Mouse (Mus musculus): ENCODE data around the gene Acbd4. TPM values are rescaled to one million over a fixed set of nuclear protein-coding genes. Genes with fewer than 3 reads are reported as not detected.

Acbd4 gene
- total and polyA plus RNA-seq, 2 experiments from 2014 or later, result 27.1 to 28.5 TPM

DNA sequence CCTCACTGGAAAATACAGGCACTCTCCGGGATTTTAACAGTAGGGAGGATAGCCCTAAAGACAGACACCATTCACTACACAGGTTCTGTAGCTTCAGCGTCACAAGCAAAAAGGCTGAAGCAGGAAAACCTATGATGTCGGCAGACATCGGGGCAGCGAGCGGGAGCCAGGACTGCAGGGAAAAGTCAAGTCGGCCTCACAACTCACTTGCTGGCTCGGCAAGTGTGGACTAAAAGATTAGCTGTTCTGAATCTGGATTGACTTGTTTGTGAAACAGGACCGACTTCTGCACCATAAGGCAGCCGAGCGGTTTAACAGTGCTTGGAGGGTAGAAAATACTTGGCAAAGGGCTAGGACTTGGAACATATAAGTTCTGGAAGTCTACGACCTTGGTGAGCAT is 11.5 kb downstream of the Acbd4 start:
- H3K27ac ChIP-seq (ENCODE audit: low read depth, low read length), result no peak overlapping the region
- ATAC-seq (no peak), DNase-seq (no peak)
- no peak for TF ChIP-seq CTCF (IDR thresholded peaks at IDR 0.05; ENCODE audit: low read depth)
- no peak overlapping the region for H3K4me2 ChIP-seq (ENCODE audit: low read depth)
- WGBS, result 33% methylated on average over 12 of the region's 12 CpGs
- H3K27me3 ChIP-seq (ENCODE audit: insufficient read depth, low read length), result peaks cover 13% of the 10 kb centered on the region
- H3K9ac ChIP-seq, result no peak overlapping the region
- H3K36me3 ChIP-seq (ENCODE audit: insufficient read depth), result no peaks in the 10 kb centered on the region
- H3K4me1 ChIP-seq (ENCODE audit: insufficient read depth), result peaks cover 17% of the 10 kb centered on the region; the same call in 1 of the 2 replicates
- H3K4me3 ChIP-seq (ENCODE audit: low read depth, low read length), result no peak overlapping the region
- no peaks in the 10 kb centered on the region for H3K9me3 ChIP-seq (ENCODE audit: low read length)

DNA sequence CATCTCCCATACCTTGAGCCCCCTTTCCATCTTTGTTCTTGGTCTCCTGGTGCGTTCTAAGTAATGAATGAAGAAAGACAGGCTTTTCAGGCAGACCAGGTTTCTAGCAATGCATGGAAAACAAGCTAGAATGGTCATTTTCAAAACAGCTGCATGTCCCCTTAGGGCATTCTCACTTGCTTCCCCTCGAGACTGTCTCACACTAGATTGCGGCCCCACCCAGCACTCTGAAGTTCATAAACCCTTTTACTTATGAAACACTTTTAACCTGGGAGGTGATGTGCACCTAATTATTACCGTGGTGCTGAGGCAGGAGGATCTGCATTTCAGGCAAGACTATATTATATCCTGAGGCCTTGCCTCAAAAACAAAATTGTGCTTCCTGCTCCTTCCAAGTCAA is 12.3 kb downstream of the Acbd4 start:
- no peaks in the 10 kb centered on the region for H3K36me3 ChIP-seq (ENCODE audit: insufficient read depth)
- 71% methylated on average over 4 of the region's 4 CpGs for WGBS
- no peak overlapping the region for H3K4me2 ChIP-seq (ENCODE audit: low read depth)
- no peak overlapping the region for H3K27ac ChIP-seq (ENCODE audit: low read depth, low read length)
- H3K4me1 ChIP-seq (ENCODE audit: insufficient read depth), result peaks cover 24% of the 10 kb centered on the region
- no peak for TF ChIP-seq CTCF (IDR thresholded peaks at IDR 0.05; ENCODE audit: low read depth)
- ATAC-seq (no peak), DNase-seq (no peak)
- no peak overlapping the region for H3K9ac ChIP-seq
- H3K4me3 ChIP-seq (ENCODE audit: low read depth, low read length), result no peak overlapping the region
- H3K9me3 ChIP-seq (ENCODE audit: low read length), result no peaks in the 10 kb centered on the region
- H3K27me3 ChIP-seq (ENCODE audit: insufficient read depth, low read length), result peaks cover 13% of the 10 kb centered on the region

DNA sequence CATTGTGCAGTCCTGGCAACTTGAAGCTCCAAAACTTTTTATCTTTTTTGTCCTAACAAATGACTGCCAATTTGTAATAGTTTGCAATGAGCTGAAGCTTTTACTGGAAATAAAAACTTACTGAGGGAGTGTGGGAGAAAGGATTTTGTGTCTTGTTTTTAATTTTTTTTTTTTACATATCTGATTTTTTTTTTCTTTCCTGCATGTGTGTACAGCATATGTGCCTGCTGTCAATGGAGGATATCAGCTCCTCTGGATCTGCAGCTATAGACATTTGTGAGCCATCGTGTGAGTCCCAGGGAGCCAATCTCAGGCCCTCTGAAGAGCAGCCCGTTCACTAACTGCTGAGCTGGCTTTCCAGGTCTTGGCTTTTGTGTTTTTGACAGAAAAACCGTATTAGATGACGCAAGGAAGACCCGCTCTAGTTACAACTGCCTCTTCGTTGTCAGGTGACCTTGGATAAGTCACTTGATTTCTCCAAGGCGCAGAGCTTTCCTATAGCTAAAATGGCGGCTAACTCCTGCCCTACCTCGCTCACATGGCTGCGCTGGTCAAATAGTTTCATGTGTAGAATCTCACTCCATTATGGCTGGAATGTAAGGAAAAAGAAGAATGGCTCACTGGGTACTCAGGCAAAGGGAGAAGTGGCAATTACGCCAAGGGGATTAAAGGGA is 12.9 kb downstream of the Acbd4 start:
- ATAC-seq (no peak), DNase-seq (no peak)
- WGBS, result 79% methylated on average over 11 of the region's 11 CpGs
- TF ChIP-seq CTCF (IDR thresholded peaks at IDR 0.05; ENCODE audit: low read depth), result no peak
- H3K9me3 ChIP-seq (ENCODE audit: low read length), result no peaks in the 10 kb centered on the region
- H3K4me1 ChIP-seq (ENCODE audit: insufficient read depth), result peaks cover 24% of the 10 kb centered on the region
- H3K9ac ChIP-seq, result peak overlapping the region; percentile 69
- H3K36me3 ChIP-seq (ENCODE audit: insufficient read depth), result no peaks in the 10 kb centered on the region
- H3K4me2 ChIP-seq (ENCODE audit: low read depth), result peak overlapping the region; percentile 48
- H3K27me3 ChIP-seq (ENCODE audit: insufficient read depth, low read length), result peaks cover 13% of the 10 kb centered on the region
- peak overlapping the region; percentile 47 for H3K4me3 ChIP-seq (ENCODE audit: low read depth, low read length)
- H3K27ac ChIP-seq (ENCODE audit: low read depth, low read length), result peak overlapping the region; percentile 93

DNA sequence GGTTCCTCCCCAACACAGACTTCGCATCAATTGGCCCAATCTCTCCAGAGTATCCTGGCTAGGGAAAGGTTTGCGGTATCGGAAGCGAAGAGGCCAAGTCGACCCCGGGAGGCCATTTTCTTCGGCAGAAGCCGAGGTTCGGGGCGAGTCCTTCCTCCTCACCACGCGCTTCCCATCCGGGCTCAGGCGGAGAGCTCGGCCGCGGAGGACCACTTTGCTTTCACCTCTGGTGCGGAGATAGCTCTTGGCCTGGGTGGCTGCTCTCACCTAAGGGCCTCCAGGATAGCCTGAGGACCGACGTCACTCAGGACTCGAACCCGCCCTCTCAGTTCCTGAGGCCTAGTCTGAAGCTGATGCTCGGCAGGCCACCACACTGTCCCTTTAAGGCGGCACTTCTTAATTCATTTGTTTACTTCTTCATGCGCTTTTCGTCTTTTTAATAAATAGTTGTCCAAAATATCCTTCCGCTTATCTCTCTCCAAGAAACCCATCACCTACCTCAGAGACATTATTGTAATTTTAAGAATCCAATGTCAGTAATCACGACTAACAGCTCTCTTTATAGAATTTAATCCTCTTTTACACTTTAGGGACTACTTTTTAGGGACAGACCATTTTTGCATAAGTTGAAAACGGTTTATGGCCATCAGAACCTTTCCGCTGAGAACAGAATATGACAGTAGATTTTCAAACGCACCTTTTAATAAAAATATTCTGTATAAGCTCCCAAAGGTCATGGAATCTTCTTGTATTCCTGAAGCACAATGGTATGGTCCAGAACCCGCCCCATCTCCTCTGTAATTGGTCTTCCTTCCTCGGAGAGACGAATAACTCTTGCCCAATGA is 13.9 kb downstream of the Acbd4 start:
- peaks cover 24% of the 10 kb centered on the region for H3K4me1 ChIP-seq (ENCODE audit: insufficient read depth)
- H3K27ac ChIP-seq (ENCODE audit: low read depth, low read length), result peak overlapping the region; percentile 93
- H3K9ac ChIP-seq, result peak overlapping the region; percentile 69
- 1% methylated on average over 34 of the region's 34 CpGs for WGBS
- DNase-seq, result peak; percentile 90
- H3K4me3 ChIP-seq (ENCODE audit: low read depth, low read length), result peak overlapping the region; percentile 47
- H3K9me3 ChIP-seq (ENCODE audit: low read length), result no peaks in the 10 kb centered on the region
- no peak for TF ChIP-seq CTCF (IDR thresholded peaks at IDR 0.05; ENCODE audit: low read depth)
- no peaks in the 10 kb centered on the region for H3K36me3 ChIP-seq (ENCODE audit: insufficient read depth)
- peaks cover 13% of the 10 kb centered on the region for H3K27me3 ChIP-seq (ENCODE audit: insufficient read depth, low read length)
- peak overlapping the region; percentile 48 for H3K4me2 ChIP-seq (ENCODE audit: low read depth)
- peak; percentile 70 for ATAC-seq

DNA sequence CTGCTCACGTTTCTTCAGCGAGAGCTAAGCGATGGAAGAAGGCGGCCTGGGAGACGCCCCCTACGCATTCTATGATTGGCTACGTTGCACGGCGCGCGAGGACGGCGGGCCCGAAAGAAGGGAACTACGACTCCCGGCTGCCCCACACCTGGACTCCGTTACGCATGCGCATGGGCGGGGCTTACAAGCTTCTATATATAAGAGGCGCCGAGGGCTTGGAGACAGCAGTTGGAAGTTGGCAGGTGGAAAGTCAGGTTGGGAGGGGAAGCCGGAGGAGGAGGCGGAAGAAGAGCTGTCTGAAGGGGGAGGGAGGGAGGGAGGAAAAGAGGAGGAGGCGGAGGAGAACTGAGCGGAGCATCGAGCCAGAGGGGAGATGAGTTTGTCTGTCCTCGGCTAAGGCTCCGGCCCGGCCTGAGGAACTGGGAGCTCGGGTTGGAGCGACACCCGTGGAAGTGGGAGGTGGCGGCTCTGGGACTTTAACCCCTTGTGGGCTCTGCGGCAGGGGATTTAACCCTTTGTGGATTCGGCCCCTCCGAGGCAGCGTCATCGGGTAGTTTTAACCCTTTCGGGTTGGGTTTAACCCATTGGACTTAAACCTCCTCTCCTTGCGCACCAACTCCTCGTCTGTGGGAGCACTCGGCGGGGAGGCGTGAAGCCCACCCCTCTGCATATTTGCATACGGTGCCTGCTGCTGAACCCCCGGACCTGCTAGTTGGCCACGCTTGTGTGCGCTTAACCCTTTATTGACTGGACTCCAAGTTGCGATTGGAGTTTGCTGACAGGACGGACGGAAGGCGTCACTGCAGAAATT is 14.7 kb downstream of the Acbd4 start, which contains the start of gene Hexim1:
Gene Hexim1 (plus strand): TSS at position 224 of the 811 bp plus-strand sequence.
- H3K4me1 ChIP-seq (ENCODE audit: insufficient read depth), result peaks cover 24% of the 10 kb centered on the region

DNA sequence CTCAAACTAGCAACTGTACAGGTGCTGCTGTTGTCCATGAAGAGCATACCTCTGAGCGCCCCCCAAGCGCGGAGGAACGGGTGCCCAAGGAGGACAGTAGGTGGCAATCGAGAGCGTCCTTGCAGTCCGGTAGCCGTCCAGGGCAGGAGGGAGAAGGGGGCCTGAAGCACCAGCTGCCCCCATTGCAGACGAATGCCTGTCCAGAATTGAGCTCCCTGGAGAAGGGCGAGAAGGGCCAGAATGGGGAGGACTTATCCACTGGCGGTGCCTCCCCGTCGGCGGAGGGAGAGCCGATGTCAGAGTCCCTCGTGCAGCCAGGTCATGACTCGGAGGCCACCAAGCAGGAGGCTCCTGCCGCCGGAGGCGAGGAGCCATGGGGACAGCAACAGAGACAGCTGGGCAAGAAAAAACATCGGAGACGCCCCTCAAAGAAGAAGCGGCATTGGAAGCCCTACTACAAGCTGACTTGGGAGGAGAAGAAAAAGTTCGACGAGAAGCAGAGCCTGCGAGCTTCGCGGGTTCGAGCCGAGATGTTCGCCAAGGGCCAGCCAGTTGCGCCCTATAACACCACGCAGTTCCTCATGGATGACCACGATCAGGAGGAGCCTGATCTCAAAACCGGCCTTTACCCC is 15.6 kb downstream of the Acbd4 start:
- peak overlapping the region; percentile 92 for H3K4me2 ChIP-seq (ENCODE audit: low read depth)
- H3K27me3 ChIP-seq (ENCODE audit: insufficient read depth, low read length), result peaks cover 6% of the 10 kb centered on the region; the same call in 1 of the 2 replicates
- ATAC-seq (no peak), DNase-seq (peak; percentile 75)
- H3K4me1 ChIP-seq (ENCODE audit: insufficient read depth), result peaks cover 24% of the 10 kb centered on the region
- peak; percentile 71 for TF ChIP-seq CTCF (IDR thresholded peaks at IDR 0.05; ENCODE audit: low read depth)
- WGBS, result under 1% methylated on average over 35 of the region's 35 CpGs
- peak overlapping the region; percentile 58 for H3K4me3 ChIP-seq (ENCODE audit: low read depth, low read length)
- H3K27ac ChIP-seq (ENCODE audit: low read depth, low read length), result peak overlapping the region; percentile 89
- H3K9ac ChIP-seq, result peak overlapping the region; percentile 45
- H3K9me3 ChIP-seq (ENCODE audit: low read length), result no peaks in the 10 kb centered on the region
- no peaks in the 10 kb centered on the region for H3K36me3 ChIP-seq (ENCODE audit: insufficient read depth)

More for the DNA sequence above, 14.7 kb downstream of the Acbd4 start, which contains the start of gene Hexim1:
- Histone ChIP-seq H3K27me3 (ENCODE audit: insufficient read depth, low read length) (peaks cover 13% of the 10 kb centered on the region), H3K9ac (peak within 1 kb of the TSS; percentile 69), H3K27ac (ENCODE audit: low read depth, low read length) (peak within 1 kb of the TSS; percentile 93), H3K4me2 (ENCODE audit: low read depth) (peak within 1 kb of the TSS; percentile 92), H3K4me3 (ENCODE audit: low read depth, low read length) (peak within 1 kb of the TSS; percentile 58), H3K36me3 (ENCODE audit: insufficient read depth) (no peaks in the 10 kb centered on the region), H3K9me3 (ENCODE audit: low read length) (no peaks in the 10 kb centered on the region)
- 2% methylated on average over 53 of the region's 53 CpGs for WGBS
- TF ChIP-seq CTCF (IDR thresholded peaks at IDR 0.05; ENCODE audit: low read depth), result peak; percentile 1; the same call in 1 of the 2 replicates
- ATAC-seq (peak; percentile 97), DNase-seq (peak; percentile 100)
